Mouse (Mus musculus): Measurements from ENCODE around the gene Tlr9.

Gene Tlr9

DNA sequence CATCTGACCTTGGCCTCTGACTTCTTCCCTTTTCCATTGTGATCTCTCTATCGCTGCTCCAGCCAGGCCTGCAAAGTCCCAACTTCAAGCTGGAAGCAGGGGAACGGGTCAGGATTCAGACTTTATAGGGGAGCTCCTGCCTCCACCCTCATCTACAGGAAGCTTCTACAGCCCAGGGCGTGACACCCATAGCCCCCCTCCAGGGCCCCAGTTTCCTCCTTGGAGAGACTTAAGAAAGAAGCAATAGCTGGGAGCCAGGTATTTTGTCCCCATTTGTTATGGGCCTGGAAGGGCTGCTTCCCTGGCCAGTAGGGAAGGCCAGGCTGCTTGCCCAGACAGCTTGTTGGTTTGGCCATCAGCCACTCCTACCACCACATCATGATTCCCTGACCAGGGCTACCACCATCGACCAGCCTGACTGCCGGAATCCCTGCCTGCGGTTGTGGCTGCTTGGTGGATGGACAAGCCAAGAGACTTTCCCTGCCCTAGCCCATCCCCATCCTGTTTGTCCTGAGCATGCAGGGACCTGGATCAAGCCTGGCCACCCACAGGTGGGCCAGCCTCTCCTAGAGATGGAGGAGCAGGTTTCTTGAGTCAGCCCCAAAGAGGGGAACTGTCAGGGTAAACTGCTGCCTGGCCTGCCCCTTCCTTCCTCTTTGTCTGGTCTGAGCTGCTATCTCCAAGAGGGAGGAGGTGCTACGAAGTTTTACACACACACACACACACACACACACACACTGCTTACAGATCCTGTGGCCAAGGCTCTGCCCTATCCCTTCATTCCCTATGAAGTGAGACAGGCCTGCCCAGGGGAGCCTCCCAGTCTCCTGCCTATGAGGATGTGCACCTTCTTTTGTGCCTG is 18.2 kb upstream of the Tlr9 start:
- no peak for DNase-seq (ENCODE audit: extremely low read depth, low read depth, low spot score)

DNA sequence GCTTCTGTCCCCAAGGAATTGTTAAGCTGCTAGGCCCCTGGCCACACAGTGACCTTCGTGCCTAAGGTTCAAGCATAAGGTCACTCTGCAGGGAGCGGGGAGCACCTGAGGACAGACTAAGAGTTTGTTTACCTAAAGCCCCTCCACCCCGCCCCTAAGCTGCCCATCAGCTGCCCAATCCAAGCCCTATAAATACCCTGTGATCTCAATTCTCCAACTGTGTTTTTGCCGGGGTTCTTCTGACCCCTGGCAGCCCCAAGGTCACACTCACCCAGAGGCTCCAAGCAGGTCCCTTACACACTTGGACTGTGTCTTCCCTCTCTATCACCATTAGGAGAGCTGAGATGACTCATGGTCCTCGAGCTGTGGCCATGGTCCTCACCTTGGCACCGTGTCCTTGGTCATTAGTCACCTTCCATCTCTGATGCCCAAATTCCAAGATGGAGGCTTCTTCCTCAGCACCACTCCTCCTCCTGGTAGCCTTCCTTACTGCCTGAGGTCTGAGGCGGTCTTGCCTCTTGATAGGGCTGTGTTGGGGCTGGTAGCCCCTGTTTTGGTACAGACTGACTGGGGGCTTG is 16.6 kb upstream of the Tlr9 start:
- DNase-seq (ENCODE audit: extremely low read depth, low read depth, low spot score): no peak

DNA sequence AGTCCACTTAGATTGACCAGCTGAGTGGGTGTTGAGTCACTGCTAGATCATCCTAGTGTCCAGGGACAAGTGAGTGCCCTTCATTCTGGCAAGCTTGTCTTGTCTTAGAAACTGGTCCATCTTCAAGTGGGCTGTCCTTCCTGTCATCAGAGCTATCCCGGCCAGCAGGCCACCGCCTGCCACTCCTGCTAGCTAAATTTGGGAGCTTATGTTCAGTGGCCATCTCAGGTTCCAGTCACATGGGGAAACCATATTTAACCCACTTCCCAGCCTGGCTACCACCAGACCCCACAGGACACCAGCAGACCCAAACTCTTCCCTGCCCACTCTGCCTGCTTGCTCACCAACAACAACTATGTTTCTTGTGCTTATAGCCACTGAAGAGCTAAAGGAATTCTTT is 15.9 kb upstream of the Tlr9 start:
- DNase-seq (ENCODE audit: extremely low read depth, low read depth, low spot score): no peak

DNA sequence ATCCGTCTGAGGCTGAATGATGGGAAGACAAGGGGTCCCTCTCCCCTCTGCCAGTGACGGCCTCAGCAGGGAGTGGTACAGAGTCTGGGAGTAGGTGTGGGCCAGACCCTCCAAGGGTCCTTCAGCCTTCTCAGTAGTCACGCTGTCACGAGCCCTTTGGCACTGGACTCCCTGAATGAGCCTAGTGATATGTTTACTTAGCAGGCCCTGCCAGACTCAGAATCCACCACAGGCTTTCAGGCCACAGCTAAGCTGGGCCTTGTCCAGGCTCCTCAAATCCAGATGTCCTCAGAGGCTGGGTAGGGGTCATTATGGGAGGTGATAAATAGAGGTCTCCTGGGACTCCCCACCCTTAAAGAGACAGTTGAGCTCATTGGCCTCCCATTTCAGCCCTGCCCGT is 14.2 kb upstream of the Tlr9 start:
- DNase-seq (ENCODE audit: extremely low read depth, low read depth, low spot score): no peak

DNA sequence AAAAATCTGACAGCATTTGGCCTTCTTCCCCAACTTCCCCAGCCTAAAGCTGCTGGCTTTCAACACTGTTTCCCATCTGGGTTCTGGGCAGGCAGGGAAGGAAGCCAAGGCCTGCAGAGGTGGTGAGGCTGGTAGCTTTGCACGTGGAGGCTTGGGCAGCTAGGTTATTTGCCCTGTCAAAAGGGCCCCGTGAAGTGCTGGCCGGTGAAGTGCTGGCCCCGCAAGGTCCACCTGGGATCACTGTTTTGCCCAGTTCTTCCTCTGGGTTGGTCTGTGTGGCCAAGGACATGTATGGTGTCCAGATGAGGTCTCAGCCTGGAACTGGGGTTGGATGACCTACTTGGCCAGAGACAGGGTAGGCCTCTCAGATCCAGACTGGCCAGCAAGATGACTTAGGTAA is 12.4 kb upstream of the Tlr9 start:
- DNase-seq (ENCODE audit: extremely low read depth, low read depth, low spot score): no peak

DNA sequence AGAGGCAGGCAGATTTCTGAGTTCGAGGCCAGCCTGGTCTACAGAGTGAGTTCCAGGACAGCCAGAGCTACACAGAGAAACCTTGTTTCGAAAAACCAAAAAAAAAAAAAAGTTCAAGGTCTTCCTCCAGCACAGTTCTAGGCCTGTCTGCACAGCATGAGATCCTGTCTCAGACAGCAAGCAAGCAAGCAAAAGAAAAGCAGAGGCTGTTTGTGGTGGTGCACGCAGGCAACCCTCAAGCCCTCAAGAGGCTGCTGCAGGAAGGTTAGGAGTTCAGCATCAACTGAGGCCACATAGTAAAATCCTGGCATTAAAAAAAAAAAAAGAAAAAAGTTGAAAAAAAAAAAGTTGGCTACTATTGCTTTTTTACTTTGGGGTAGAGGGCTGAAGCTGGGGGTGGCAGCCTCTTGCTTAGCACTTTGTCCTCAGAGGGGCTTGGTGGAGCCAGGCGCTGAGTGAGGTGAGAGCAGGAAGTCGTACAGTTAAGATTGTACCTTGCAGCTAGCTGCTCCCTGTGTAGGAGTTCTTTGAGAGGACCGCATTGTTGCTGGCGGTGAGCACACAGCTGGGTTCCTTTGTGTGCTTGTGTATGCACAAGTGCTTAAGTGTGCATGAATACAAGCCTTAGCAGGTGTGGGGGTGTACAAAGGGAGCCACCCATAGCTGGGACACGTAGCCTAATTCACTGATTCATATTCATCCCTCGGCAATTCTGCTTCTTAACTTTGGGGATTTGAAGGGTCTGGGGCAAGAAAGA is 11.4 kb upstream of the Tlr9 start:
- no peak for DNase-seq (ENCODE audit: extremely low read depth, low read depth, low spot score)

DNA sequence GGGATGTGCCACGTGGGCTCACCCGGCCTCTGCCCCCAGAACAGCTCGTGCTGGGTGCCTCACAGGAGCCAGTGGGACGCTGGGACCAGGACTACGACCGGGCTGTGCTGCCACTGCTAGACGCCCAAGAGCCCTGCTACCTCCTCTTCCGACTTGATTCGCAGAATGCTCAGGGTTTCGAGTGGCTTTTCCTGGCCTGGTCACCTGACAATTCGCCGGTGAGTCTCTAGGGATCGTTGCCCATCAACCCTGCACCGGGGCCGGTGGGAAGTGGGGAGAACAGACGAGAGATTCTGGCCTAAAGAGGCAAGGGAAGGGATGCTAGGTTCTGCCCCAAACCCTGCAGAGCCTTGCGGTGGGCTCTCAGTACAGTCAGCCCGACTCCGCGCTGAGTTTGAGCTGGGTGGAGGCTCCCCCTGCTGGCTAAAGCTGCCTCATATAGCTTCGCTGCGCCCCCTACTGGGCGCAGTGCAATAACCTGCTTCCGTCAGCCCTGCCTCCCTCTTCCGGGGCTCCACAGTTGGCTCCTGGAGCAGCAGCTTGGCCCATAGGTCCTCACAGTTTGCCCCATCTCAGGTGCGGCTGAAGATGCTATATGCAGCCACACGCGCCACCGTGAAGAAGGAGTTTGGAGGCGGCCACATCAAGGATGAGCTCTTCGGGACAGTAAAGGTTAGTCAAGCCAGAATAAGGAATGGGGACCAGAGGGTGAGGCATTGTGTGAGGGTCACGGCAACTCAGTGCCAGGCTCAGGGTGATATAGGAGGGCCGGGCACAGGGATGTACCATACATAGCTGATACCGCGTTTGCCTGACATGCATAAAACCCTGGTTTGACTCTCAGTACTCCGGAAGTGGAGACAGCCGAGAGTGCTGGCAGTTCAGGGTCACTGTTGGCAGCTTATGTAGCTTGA is 10.5 kb upstream of the Tlr9 start:
- DNase-seq (ENCODE audit: extremely low read depth, low read depth, low spot score): no peak

DNA sequence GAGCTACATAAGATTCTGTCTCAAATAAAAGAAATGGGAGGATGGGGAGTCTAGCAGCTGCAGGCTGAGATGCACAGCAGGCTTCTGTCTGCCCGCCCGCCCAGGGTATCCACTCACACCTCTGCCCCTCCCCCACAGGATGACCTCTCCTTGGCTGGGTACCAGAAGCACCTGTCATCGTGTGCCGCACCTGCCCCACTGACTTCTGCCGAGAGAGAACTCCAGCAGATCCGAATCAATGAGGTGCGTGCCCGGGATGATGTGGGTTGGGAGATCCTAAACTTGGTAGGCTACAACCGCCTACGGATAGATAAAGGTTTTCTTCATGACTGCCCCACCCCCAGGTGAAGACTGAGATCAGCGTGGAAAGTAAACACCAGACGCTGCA is 9.8 kb upstream of the Tlr9 start:
- DNase-seq (ENCODE audit: extremely low read depth, low read depth, low spot score): no peak

DNA sequence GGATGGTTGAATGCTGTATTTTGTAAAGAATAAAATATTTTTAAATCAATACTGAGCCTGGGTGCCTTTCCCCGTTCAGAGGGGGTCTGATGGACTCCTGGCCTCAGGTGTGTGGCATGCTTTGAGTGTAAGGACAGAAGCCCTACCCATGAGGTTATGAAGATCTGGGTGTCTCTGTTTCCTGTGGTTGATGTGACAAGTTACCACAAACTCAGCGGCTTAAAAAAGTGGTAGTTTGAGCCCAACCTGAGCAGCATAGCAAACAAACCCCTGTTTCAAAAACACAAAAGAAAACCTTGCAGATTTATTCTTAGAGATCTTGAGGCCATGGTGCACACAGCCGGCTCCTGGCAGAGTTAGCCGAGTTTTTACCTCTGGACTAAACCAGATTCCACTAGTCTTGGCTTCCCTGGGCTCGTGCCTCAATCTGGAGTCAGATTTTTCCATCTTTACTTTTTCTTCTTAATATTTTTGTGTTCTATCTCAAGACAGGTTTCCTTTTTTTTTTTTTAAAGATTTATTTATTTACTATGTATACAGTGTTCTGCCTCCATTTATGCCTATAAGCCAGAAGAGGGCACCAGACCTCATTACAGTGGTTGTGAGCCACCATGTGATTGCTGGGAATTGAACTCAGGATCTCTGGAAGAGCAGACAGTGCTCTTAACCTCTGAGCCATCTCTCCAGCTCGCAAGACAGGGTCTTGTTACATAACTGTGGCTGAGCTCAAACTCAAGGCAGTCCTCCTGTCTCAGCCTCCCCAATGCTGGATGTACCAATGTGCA is 6.9 kb upstream of the Tlr9 start:
- DNase-seq (ENCODE audit: extremely low read depth, low read depth, low spot score): no peak

DNA sequence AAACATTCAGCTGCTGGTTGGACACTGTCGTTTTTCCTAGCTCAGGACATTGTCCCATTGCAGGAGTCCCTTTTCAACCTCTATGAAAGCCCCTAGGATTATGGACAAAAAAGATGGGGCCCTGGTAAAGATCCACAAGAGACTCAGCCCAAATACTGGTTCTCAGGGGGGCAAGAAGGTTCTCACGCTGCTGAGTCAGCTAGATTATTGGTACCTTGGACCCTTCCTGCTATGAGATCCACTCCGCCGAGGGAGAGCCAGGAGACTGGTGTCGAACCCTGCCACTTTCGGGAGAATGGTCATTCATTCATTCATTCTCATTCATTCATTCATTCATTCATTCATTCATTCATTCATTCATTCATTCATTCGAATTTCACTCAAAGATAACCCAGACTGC is 5.4 kb upstream of the Tlr9 start:
- no peak for DNase-seq (ENCODE audit: extremely low read depth, low read depth, low spot score)

DNA sequence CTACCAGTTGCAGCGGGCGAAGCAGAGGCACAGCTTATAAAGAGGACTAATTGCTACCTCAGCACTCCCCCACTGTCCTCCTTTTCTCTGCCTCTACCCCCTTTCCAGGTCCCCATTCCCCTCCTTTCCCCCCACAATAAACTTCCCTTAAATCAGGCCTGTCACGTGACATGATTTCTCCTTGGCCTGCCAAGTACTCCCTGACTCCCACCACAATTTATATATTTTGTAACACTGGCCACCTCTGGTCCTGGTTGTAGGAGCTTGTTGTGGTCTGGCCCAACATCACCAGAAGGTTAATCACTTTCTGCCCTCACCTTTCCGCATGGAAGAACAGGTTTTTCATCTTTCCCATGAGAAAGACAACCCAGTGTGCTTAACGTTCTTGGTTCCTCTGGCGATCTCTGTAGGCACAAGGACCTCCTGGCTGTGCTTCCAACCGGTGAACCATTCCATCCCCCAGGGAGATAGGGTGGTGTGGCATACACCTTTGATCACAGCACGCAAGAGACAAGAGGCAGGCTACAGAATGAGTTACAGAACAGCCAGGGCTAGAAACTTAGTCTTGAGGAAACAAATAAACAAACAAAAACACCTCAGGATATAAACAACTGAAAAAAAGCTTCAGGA is 1.4 kb upstream of the Tlr9 start:
- no peak for DNase-seq (ENCODE audit: extremely low read depth, low read depth, low spot score)

DNA sequence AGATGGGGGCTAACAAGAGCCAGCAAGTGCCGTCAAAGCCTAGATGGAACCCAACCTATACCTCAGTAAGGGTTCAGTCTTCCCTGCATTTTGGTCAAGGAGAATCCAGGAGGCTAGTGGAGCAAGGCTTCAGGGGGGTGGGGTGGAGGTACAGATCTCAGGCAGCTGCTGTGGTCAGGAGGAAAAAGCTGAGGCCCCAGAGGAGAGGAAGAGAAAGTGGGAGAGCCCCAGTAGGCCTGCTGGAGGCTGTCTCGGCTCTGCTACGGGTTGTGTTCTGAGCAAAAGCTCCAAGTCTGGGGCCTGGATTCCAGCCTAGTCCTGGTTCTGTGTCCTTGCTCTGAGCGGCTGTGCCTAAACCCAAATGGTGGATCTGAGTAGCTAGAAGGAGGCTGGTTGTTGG is 596 bp downstream of the Tlr9 start:
- no peak for DNase-seq (ENCODE audit: extremely low read depth, low read depth, low spot score)

DNA sequence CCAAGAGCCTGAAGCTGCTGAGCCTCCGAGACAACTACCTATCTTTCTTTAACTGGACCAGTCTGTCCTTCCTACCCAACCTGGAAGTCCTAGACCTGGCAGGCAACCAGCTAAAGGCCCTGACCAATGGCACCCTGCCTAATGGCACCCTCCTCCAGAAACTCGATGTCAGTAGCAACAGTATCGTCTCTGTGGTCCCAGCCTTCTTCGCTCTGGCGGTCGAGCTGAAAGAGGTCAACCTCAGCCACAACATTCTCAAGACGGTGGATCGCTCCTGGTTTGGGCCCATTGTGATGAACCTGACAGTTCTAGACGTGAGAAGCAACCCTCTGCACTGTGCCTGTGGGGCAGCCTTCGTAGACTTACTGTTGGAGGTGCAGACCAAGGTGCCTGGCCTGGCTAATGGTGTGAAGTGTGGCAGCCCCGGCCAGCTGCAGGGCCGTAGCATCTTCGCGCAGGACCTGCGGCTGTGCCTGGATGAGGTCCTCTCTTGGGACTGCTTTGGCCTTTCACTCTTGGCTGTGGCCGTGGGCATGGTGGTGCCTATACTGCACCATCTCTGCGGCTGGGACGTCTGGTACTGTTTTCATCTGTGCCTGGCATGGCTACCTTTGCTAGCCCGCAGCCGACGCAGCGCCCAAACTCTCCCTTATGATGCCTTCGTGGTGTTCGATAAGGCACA is 3.2 kb downstream of the Tlr9 start:
- DNase-seq (ENCODE audit: extremely low read depth, low read depth, low spot score): no peak

DNA sequence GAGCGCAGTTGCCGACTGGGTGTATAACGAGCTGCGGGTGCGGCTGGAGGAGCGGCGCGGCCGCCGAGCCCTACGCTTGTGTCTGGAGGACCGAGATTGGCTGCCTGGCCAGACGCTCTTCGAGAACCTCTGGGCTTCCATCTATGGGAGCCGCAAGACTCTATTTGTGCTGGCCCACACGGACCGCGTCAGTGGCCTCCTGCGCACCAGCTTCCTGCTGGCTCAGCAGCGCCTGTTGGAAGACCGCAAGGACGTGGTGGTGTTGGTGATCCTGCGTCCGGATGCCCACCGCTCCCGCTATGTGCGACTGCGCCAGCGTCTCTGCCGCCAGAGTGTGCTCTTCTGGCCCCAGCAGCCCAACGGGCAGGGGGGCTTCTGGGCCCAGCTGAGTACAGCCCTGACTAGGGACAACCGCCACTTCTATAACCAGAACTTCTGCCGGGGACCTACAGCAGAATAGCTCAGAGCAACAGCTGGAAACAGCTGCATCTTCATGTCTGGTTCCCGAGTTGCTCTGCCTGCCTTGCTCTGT is 3.8 kb downstream of the Tlr9 start:
- no peak for DNase-seq (ENCODE audit: extremely low read depth, low read depth, low spot score)

DNA sequence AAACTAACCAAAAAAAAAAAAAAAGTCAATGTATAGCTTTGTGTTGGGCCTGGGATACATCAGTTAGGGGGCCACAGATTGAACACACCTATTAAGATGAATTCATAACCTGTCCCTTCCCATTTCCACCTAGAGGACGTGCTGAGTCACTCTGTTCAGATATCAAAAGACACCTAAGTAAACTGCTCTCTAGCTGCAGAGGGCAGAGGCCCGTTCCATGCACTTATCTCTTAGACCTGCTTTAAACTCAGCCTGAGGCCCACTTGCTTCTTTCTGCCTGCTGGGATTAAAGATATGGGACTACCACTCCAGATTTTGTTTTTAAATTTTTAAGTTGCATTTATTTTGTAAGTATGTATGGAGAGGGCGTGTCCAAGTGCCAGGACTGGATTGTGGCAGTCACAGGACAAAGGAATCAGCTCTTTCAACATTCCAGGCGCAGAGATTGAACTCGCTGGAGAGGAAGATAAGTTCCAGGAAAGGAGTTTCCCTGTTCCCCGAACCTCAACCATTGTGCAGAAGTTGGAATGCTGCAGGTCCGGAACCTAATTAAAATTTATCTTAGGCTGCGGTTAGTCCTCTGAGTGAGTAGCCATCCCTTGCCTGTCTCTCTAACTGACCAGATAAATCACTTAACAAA is 5.5 kb downstream of the Tlr9 start:
- no peak for DNase-seq (ENCODE audit: extremely low read depth, low read depth, low spot score)

DNA sequence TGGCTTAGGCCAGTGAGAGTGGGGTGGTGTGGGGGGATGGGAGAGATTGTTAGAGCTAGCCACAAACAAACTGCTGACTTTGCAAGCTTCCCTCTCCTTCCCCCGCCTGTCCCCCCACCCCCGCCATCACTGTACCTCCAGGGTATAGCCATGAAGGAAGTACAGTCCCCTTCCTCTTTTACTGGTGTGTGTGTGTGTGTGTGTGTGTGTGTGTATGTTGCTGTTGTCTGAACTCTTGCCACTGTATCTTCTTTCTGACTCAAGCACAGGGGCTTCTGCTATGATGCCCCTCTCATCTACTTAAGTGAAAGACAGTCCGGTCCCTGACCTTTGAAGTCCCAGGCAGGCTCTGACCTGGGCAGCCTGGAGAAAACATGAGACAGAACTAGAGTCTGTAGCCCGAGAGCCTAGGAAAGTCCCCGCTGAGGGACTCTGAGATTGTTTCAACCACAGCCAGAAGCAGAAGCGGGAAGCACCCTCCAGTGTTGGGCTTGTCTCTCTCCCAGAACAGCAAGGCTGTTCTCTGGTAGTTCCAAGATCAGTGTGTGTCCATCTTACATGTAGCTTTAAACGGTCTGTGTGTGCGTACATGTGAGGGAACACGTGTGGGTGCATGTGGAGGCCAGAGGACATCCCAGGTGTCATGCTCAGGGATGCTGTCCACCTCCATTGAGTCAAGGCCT is 7.8 kb downstream of the Tlr9 start:
- DNase-seq (ENCODE audit: extremely low read depth, low read depth, low spot score): no peak

DNA sequence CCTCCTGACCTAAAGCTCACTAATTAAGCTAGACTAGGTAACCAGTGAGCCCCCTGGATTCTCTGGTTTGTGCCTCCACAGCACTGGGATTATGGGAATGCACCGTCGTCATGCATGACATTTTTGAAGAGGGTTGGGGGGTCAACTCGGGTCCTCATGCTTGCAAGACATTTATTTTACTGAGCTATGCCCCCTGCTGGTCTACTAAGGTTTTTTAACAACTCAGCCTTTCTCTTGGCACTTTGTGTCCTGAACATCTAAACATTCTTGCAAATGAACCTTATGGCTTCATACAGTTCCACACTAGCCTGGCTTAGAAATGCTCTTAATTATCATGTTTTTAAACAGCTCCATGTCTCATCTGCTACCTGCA is 8.3 kb downstream of the Tlr9 start:
- DNase-seq (ENCODE audit: extremely low read depth, low read depth, low spot score): no peak

DNA sequence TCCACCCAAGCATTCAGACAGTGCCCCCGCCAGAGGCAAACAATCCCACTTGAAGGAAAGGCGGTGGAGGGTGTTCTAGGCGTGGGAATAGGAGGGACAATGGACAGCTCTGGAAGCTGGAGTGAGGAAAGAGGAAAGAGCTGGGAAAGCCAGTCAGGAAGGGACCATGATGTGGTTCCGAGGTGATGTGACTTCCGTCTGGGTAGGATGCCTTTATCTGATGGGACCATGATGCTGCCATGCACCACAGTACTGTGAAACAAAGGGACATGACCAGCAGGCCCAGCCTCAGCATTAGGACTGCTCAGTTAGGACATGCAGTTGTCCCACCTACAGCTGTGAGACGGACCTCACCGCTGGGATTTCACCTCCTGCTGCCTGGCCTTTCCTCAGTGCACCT is 8.8 kb downstream of the Tlr9 start:
- DNase-seq (ENCODE audit: extremely low read depth, low read depth, low spot score): no peak

All from fat pad, adult 2 months (tissue).